Mouse (Mus musculus) lung, postnatal 25 days (tissue): ENCODE data around the gene Cntn2.

Experiments
- DNase-seq: peaks from one replicate; pipeline ENCODE4 v3.0.0; 2022; ENCODE audit warnings: low spot score

Gene Cntn2

DNA sequence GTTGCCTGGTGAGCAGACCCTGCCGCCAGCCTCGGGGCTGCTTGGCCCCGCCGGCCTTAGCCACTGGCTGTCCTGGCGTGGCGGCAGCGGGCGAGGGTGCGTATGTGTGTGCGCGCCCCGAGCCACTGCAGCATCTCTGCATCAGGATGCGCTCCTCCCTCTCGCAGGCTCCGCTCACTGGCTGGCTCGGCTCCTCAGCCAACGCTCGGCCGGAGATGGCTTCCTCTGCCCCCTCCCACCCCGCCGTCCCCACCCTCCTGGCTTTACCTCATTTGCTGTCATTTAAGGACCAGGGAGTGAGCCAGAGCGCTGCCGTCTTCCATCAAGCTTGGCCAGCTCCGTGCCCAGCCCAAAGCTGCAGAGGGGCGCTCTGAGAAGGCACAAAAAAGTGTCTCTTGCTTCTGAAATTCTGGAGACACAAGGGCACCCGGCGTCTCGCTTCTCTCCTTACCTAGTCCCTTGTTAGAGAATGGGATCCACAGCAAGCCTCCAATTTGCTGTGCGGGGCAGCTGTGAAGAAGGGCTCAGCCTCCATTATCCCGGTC, at the start of gene Cntn2:
TSS of gene Cntn2 (minus strand) at position 495 of the 545 bp plus-strand sequence.
- no peak for DNase-seq

GRCm38 (mm10) chr1:132592145-132592544, 49.1 kb upstream of the Cntn2 start:
- no peak for DNase-seq

GRCm38 (mm10) chr1:132591399-132591930, 48.4 kb upstream of the Cntn2 start:
- DNase-seq = no peak

GRCm38 (mm10) chr1:132586679-132587201, 43.7 kb upstream of the Cntn2 start:
- DNase-seq = no peak

DNA sequence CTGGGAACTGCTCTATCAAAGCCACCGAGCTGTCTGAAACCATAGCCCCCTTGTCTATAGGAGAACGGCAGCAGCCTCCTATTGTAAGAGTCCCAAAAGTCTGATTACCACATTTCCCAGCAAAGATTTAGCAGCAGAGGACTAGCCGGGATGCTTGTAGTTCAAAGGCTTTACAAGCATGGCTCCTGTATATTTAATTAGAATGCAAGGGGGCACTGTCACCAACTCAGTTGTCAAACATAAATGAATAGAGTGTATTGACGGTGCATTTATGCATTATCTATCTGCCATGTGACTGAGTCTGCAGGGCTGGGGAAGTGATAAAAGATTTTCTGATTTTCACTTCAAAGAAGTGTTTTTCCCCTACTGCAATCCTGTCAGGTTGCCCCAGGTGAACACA, 42.3 kb upstream of the Cntn2 start:
- DNase-seq = no peak

- no peak for DNase-seq
These were observed 40.0 kb upstream of the Cntn2 start for GRCm38 (mm10) chr1:132582998-132583604.

- no peak for DNase-seq
These were observed 39.1 kb upstream of the Cntn2 start for GRCm38 (mm10) chr1:132581845-132582839.

DNA sequence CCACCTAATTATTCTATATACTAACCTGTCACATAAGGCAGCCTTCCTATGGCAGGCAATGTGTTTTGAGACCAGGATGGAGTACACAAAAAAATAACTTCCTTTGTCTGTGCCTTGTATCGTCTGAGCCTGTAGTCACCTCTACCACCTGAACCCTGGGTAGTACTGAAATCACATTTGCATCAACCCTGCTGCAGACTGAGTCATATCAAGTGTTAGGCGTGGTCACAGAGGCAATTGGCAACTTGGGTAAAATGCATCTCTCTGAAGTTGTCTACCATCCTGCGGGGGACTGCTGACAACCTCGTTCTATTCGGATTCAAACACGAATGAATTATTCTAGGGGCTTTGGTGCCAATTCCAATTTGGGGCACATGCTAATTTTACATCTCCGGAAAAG, 37.0 kb upstream of the Cntn2 start:
- no peak for DNase-seq

DNA sequence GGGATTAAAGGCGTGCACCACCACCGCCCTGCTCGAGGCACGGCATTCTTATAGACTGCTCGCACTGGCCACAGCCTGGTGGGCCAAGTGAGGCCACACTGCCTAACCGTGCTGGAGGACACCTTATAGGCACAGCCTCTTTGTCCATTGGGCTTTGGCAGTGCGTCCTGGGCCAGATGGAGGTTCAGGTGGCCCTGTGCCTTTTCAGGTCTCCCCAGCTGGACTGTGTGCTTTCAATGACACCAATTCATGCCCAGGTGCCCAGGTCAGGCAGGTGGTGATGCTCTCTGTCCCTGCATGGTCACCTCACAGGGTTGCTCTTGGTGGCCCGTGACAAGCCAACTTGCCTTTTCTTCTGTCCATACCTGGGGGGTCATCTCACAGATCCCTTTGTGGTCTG, 33.8 kb upstream of the Cntn2 start:
- no peak for DNase-seq

- DNase-seq = no peak
These were observed 29.8 kb upstream of the Cntn2 start for GRCm38 (mm10) chr1:132572851-132573250.

DNA sequence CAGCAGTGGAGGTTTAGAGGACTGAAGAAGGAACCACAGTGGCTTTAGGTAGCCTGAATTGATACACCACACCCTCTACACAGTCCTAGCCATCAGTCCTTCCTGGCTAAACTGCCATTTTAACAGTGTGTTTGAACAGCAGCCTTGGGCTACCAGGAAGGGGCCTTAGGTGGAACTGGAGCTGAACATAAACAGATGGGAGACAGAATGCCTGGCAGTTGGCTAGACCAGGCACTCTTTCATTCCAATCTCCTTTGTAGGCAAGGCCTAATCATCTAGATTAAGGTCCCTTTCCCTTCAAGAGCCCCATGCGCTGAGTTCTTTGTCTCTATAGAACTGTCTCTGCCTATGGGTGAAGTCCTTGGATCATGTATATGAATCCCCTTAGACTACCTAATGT, 28.6 kb upstream of the Cntn2 start:
- DNase-seq = no peak

GRCm38 (mm10) chr1:132570906-132571305, 27.9 kb upstream of the Cntn2 start:
- DNase-seq = no peak

GRCm38 (mm10) chr1:132570068-132570780, 27.2 kb upstream of the Cntn2 start:
- no peak for DNase-seq

DNA sequence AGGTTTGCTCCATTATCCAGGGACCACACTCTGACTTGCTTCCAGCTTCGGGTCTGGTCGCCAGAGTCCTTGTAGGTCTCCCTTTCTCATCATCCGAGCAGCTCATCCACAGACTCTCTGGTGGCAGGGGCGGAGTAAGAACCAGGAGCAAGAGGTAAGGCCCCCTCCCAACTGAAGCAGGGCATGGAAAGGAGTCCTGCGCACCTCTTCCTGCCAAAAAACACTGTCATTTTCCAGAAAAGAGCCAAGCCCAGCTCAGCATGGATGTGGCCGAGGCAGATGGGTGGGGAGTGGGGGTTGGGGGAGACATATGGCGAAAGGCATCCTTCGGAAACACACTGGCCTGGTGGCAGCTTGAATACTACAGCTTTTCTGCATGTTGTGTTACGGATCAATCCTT, 26.5 kb upstream of the Cntn2 start:
- no peak for DNase-seq

GRCm38 (mm10) chr1:132567336-132568125, 24.5 kb upstream of the Cntn2 start:
- DNase-seq = no peak

GRCm38 (mm10) chr1:132565766-132566165, 22.7 kb upstream of the Cntn2 start:
- DNase-seq = no peak

- no peak for DNase-seq
These were observed 21.9 kb upstream of the Cntn2 start for GRCm38 (mm10) chr1:132564946-132565345.

GRCm38 (mm10) chr1:132562337-132562795, 19.3 kb upstream of the Cntn2 start:
- DNase-seq = no peak

DNA sequence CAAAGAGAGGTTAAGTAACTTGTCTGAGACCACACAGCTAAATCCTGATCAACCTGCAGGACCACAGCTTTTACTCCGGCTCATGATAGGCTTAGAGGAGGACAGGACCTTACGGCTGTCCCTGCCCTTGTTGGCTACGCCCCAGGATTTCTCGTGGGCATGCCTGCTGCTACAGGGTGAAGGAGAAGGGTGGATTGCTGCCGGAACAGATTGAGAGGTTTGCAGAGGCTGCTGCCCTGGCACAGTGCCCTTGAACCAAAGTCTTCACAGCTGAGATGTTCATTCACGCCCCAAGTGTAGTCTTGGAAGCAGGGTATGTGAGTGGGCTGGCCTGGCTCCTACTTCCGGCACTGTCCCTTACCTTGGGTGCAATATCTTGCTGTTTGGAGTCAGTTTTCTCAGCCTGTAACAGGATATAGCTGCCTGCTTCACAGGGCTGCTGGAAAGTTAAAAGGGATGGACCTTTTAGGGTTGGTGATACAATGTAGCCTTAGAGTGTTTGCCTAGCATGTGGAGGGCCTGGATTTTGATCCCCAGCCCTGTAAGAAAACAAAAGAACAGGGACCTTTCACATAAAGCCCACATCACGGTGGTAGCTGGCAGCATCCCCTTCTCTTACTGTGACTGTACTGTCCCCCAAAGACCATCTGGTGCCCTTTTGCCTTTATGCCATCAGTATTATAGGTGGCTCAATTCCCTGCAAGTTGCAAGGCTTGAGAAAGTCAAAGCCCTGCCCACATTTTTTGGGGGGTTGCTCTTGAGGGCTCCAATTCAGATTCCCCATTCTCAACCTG, 18.0 kb upstream of the Cntn2 start:
- peak; percentile 4 for DNase-seq

GRCm38 (mm10) chr1:132559045-132559444, 16.0 kb upstream of the Cntn2 start:
- DNase-seq = no peak
